Mouse (Mus musculus) erythroblast, adult 5-6 weeks (primary cell): Measurements from ENCODE around the gene Trabd2b. TPM values are rescaled to one million over a fixed set of nuclear protein-coding genes. Genes with fewer than 3 reads are reported as not detected.

ENCODE experiments used
- ATAC-seq: replicated peaks from 2 replicates; pipeline ENCODE4 v1.8.0; 2016; ENCODE audit warnings: moderate number of reproducible peaks, mild to moderate bottlenecking, moderate TSS enrichment, inconsistent platforms; ENCODE audit not compliant: poor library complexity, low FRiP score, severe bottlenecking
- total RNA-seq, 2 experiments: library from RNA; stranded (forward) in 1 of 2; stranded (reverse) in 1 of 2; fragments of 150-400 nt in 1 of 2; fragments of 200-764, 138-1000 nt in 1 of 2; gene quantifications; 2 replicates each; pipeline versions ENCODE4 v1.2.3 to v1.2.4; 2015 to 2017; ENCODE audit warnings: low replicate concordance in 2 of 2

Trabd2b gene
- total RNA-seq, 2 experiments from 2014 or later: not detected

- ATAC-seq: no peak
Measured at GRCm38 (mm10) chr4:114434766-114435165, 28.2 kb downstream of the Trabd2b start.

- no peak for ATAC-seq
Measured at GRCm38 (mm10) chr4:114435381-114435780, 28.9 kb downstream of the Trabd2b start.

GRCm38 (mm10) chr4:114438764-114439163, 32.2 kb downstream of the Trabd2b start:
- ATAC-seq: no peak

GRCm38 (mm10) chr4:114442186-114442585, 35.7 kb downstream of the Trabd2b start:
- no peak for ATAC-seq

GRCm38 (mm10) chr4:114442661-114443060, 36.1 kb downstream of the Trabd2b start:
- ATAC-seq: no peak

- ATAC-seq: no peak
Measured at GRCm38 (mm10) chr4:114448393-114449052, 42.0 kb downstream of the Trabd2b start.

- no peak for ATAC-seq
Measured at GRCm38 (mm10) chr4:114453101-114453500, 46.6 kb downstream of the Trabd2b start.

GRCm38 (mm10) chr4:114454016-114454415, 47.5 kb downstream of the Trabd2b start:
- ATAC-seq: no peak

- no peak for ATAC-seq
Measured at GRCm38 (mm10) chr4:114454495-114455186, 48.1 kb downstream of the Trabd2b start.

GRCm38 (mm10) chr4:114457111-114457510, 50.6 kb downstream of the Trabd2b start:
- ATAC-seq: no peak

GRCm38 (mm10) chr4:114459591-114459990, 53.1 kb downstream of the Trabd2b start:
- no peak for ATAC-seq

- ATAC-seq: no peak
Measured at GRCm38 (mm10) chr4:114460401-114460800, 53.9 kb downstream of the Trabd2b start.

- ATAC-seq: no peak
Measured at GRCm38 (mm10) chr4:114461093-114461492, 54.6 kb downstream of the Trabd2b start.

- ATAC-seq: no peak
Measured at GRCm38 (mm10) chr4:114465641-114466040, 59.1 kb downstream of the Trabd2b start.

GRCm38 (mm10) chr4:114467371-114468094, 61.0 kb downstream of the Trabd2b start:
- ATAC-seq: no peak

GRCm38 (mm10) chr4:114468095-114468429, 61.5 kb downstream of the Trabd2b start:
- ATAC-seq: no peak

GRCm38 (mm10) chr4:114469881-114470280, 63.4 kb downstream of the Trabd2b start:
- ATAC-seq: no peak

GRCm38 (mm10) chr4:114472143-114472542, 65.6 kb downstream of the Trabd2b start:
- no peak for ATAC-seq

- no peak for ATAC-seq
Measured at GRCm38 (mm10) chr4:114476316-114476715, 69.8 kb downstream of the Trabd2b start.

- no peak for ATAC-seq
Measured at GRCm38 (mm10) chr4:114477082-114477771, 70.7 kb downstream of the Trabd2b start.
